Mouse (Mus musculus) C2C12 (cell line): ENCODE results near the gene Rabggtb. TPM values are rescaled to one million over a fixed set of nuclear protein-coding genes. Genes with fewer than 3 reads are reported as not detected.
A peak's percentile ranks its signal among the peaks of the same experiment; 100 is the strongest.

Source experiments
- H3K27me3 ChIP-seq: one replicate; pipeline ENCODE4 v1.6.1; 2011; ENCODE audit not compliant: control insufficient read depth, insufficient read depth, insufficient read length
- H3K36me3 ChIP-seq: one replicate; pipeline ENCODE4 v1.6.1; 2011; ENCODE audit not compliant: control insufficient read depth, insufficient read depth
- H3K4me3 ChIP-seq: one replicate; pipeline ENCODE4 v1.5.1; 2011; ENCODE audit warnings: mild to moderate bottlenecking, control low read depth; ENCODE audit not compliant: poor library complexity, insufficient read depth, severe bottlenecking
- H3K79me2 ChIP-seq: one replicate; pipeline ENCODE4 v1.6.1; 2011; ENCODE audit not compliant: control insufficient read depth, insufficient read depth
- H3K79me3 ChIP-seq: one replicate; pipeline ENCODE4 v1.6.1; 2011; ENCODE audit warnings: low read depth, control low read depth
- H3ac ChIP-seq: one replicate; pipeline ENCODE3; 2011; ENCODE audit warnings: low read depth; ENCODE audit not compliant: control insufficient read depth, insufficient read length
- CEBPB ChIP-seq: IDR thresholded peaks from one replicate; pipeline ENCODE4 v1.6.1; 2011; ENCODE audit warnings: low read depth, mild to moderate bottlenecking, control low read depth, moderate library complexity
- CTCF ChIP-seq: IDR thresholded peaks from one replicate; pipeline ENCODE4 v1.5.1; 2011; ENCODE audit not compliant: control insufficient read depth, insufficient read depth, insufficient read length
- FOSL1 ChIP-seq: IDR thresholded peaks from one replicate; pipeline ENCODE4 v1.8.0; 2011; ENCODE audit warnings: mild to moderate bottlenecking, low read length; ENCODE audit not compliant: poor library complexity, insufficient read depth, severe bottlenecking
- MAX ChIP-seq: IDR thresholded peaks from one replicate; pipeline ENCODE4 v1.6.1; 2011; ENCODE audit warnings: mild to moderate bottlenecking, control low read depth
- MYOD1 ChIP-seq: IDR thresholded peaks from one replicate; pipeline ENCODE4 v1.6.1; 2011; ENCODE audit warnings: low read depth; ENCODE audit not compliant: control insufficient read depth, insufficient read length
- MYOG ChIP-seq: IDR thresholded peaks from one replicate; pipeline ENCODE4 v1.6.1; 2011; ENCODE audit not compliant: control insufficient read depth, insufficient read length; ENCODE audit errors: extremely low read depth
- USF1 ChIP-seq: IDR thresholded peaks from one replicate; pipeline ENCODE4 v1.6.1; 2011; ENCODE audit warnings: low read depth, mild to moderate bottlenecking, control low read depth, moderate library complexity
- polyA plus RNA-seq: library from polyadenylated mRNA; unstranded; fragments of >200 nt; fragmentation: generic; extraction: Trizol; gene quantifications from one replicate; pipeline ENCODE4 v1.2.1, GENCODE M21; 2012; ENCODE audit warnings: missing spikeins

The Rabggtb gene
- polyA plus RNA-seq, 1 experiment, result 65.9 TPM

DNA sequence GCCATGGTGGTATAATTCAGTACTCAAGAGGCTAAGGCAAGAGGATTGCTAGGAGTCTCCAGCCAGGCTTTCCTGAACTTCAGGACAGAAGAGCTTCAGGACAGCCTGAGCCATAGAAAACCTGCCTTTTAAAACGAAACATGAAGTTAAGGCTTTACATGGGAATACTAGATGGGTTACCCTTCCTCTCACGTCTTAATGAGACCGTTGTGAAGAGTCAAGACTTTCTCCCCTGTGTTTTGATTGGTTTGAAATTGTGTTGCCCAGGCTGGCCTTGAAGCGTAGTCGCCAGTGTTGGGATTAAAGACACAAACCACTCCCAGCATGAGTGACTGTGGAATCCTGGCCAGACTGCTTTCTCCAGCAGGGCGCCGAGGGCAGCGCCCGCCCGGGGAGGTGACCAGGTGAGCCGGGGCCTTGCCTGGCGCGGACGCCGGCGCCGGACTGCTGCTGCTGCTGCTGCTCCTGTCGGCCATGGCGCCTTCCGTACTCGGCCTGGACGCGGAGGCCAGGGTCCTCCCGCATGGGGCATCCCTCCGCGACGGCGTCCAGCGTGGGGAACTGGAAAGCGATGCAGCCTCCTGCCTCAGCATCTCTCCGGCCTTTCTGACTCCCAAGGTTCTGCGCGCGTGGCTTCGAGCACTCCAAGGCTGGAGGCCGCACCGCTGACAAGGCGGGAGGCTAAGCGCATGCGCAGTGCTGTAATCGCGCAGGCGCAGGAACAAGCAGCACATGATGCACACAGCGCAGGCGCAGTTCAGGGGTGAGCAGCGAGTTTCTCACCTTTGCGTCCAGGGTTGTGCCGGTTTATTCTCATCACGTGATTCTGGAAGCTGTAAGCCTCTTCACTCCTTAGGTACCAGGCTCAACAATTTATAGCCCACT lies 7.3 kb downstream of the Rabggtb start:
- H3K79me2 ChIP-seq, result peaks cover 48% of the 10 kb centered on the region
- peaks cover 79% of the 10 kb centered on the region for H3K36me3 ChIP-seq
- H3K4me3 ChIP-seq, result no peak overlapping the region
- H3K79me3 ChIP-seq, result peaks cover 43% of the 10 kb centered on the region
- TF ChIP-seq CTCF (no peak), USF1 (no peak), CEBPB (no peak), MAX (no peak), FOSL1 (no peak), MYOD1 (no peak)
- no peak overlapping the region for H3ac ChIP-seq
- H3K27me3 ChIP-seq, result no peaks in the 10 kb centered on the region

- TF ChIP-seq MYOD1 (no peak), CTCF (peak; percentile 36)
- Histone ChIP-seq H3K79me3 (peaks cover 34% of the 10 kb centered on the region), H3K4me3 (no peak overlapping the region), H3K36me3 (peaks cover 70% of the 10 kb centered on the region), H3K27me3 (no peaks in the 10 kb centered on the region), H3ac (no peak overlapping the region), H3K79me2 (peaks cover 39% of the 10 kb centered on the region)
These were observed 8.2 kb downstream of the Rabggtb start for GRCm38 (mm10) chr3:153904586-153904985.

GRCm38 (mm10) chr3:153902595-153902994 lies 10.2 kb downstream of the Rabggtb start:
- Histone ChIP-seq H3K27me3 (no peaks in the 10 kb centered on the region), H3K36me3 (peaks cover 50% of the 10 kb centered on the region), H3K79me2 (peaks cover 19% of the 10 kb centered on the region), H3K4me3 (no peak overlapping the region), H3K79me3 (peaks cover 14% of the 10 kb centered on the region), H3ac (no peak overlapping the region)
- TF ChIP-seq MYOG (no peak), MYOD1 (no peak), FOSL1 (no peak), CEBPB (no peak), USF1 (no peak), MAX (no peak)

DNA sequence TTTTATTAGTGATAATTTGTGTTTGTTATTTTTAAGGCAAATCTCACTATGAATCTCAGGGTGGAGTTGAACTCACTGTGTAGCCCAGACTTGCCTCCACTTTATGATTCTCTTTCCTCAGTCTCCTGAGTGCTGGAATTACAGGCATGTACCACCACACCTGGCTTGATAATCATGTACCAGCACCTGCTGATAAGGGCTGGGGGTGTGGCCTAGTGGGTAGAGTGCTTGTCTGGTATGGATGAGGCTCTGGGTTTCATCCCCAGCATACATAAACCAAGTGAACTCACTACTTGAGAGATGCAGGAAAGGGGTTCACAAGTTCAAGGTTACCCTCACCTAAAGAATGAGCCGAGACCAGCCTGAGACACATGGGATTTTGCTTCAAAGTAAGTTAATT lies 10.9 kb downstream of the Rabggtb start:
- Histone ChIP-seq H3K79me3 (peaks cover 7% of the 10 kb centered on the region), H3ac (no peak overlapping the region), H3K79me2 (peaks cover 12% of the 10 kb centered on the region), H3K27me3 (no peaks in the 10 kb centered on the region), H3K36me3 (peaks cover 43% of the 10 kb centered on the region), H3K4me3 (no peak overlapping the region)
- no peak for TF ChIP-seq CEBPB
- TF ChIP-seq MYOD1, result no peak
- TF ChIP-seq FOSL1, result no peak
- no peak for TF ChIP-seq MAX
- TF ChIP-seq MYOG, result no peak
- no peak for TF ChIP-seq USF1
- TF ChIP-seq CTCF, result no peak

DNA sequence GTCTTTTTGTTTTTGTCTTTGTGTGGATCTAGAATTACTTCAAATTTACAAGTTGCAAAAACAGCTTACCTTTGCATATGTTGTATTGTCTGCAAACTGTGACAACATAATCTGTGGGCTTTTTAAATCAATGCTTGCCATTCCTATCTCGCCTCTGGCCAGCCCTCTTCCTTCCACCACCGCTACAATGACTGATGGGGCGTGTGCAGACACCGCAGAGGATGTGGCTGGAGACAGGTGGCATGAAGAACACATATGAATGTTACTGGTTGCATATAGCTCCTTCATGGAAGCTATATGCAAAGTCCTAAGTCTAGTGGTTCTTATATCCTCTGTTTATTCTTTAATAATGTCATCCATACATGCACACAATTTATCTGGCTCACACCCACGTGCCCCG lies 15.6 kb downstream of the Rabggtb start:
- no peak overlapping the region for H3ac ChIP-seq
- H3K4me3 ChIP-seq, result no peak overlapping the region
- H3K36me3 ChIP-seq, result peaks cover 5% of the 10 kb centered on the region
- H3K27me3 ChIP-seq, result no peaks in the 10 kb centered on the region
- no peak for TF ChIP-seq CTCF
- TF ChIP-seq FOSL1, result no peak
- no peak for TF ChIP-seq CEBPB
- no peak for TF ChIP-seq MAX
- TF ChIP-seq MYOD1, result peak; percentile 45
- TF ChIP-seq USF1, result no peak
- no peaks in the 10 kb centered on the region for H3K79me2 ChIP-seq
- no peaks in the 10 kb centered on the region for H3K79me3 ChIP-seq

- TF ChIP-seq MYOG, result no peak
- no peak for TF ChIP-seq CTCF
- no peak for TF ChIP-seq MAX
- no peak for TF ChIP-seq FOSL1
- no peak for TF ChIP-seq MYOD1
- TF ChIP-seq USF1, result no peak
- no peak for TF ChIP-seq CEBPB
- Histone ChIP-seq H3K79me3 (no peaks in the 10 kb centered on the region), H3ac (no peak overlapping the region), H3K79me2 (no peaks in the 10 kb centered on the region), H3K36me3 (no peaks in the 10 kb centered on the region), H3K4me3 (no peak overlapping the region), H3K27me3 (no peaks in the 10 kb centered on the region)
These were observed 17.4 kb downstream of the Rabggtb start for GRCm38 (mm10) chr3:153895454-153895853.
